Mouse (Mus musculus) hindbrain, embryonic 11.5 days (tissue): ENCODE measurements around the gene C1qc. TPM values are rescaled to one million over a fixed set of nuclear protein-coding genes. Genes with fewer than 3 reads are reported as not detected.

ENCODE experiments used
- ATAC-seq: fragments of 200-750 bp; cut with Nextera tagmentation; 2 replicates; pipeline ENCODE4 v1.8.0; 2017; ENCODE audit warnings: mild to moderate bottlenecking, moderate TSS enrichment, moderate library complexity; ENCODE audit not compliant: low FRiP score
- DNase-seq: peaks from one replicate; pipeline ENCODE4 v3.0.0-alpha.2; 2015; ENCODE audit warnings: low spot score
- H3K27ac ChIP-seq: fragments of 300-500 bp; sonication (generic); 2 replicates; pipeline ENCODE4 v1.5.1; 2014; ENCODE audit warnings: mild to moderate bottlenecking, low read depth, low read length
- H3K27me3 ChIP-seq: fragments of 300-500 bp; sonication (generic); 2 replicates; pipeline ENCODE4 v1.6.1; 2014; ENCODE audit warnings: mild to moderate bottlenecking, low read length, moderate library complexity, mixed read lengths; ENCODE audit not compliant: control insufficient read depth, insufficient read depth
- H3K36me3 ChIP-seq: fragments of 300-500 bp; sonication (generic); 2 replicates; pipeline ENCODE4 v1.6.1; 2014; ENCODE audit warnings: mild to moderate bottlenecking, low read length, moderate library complexity, mixed read lengths; ENCODE audit not compliant: control insufficient read depth, insufficient read depth
- H3K4me1 ChIP-seq: fragments of 300-500 bp; sonication (generic); replicated peaks from 2 replicates; pipeline ENCODE4 v1.6.1; 2014; ENCODE audit warnings: low read length, mixed read lengths; ENCODE audit not compliant: control insufficient read depth, insufficient read depth
- H3K4me2 ChIP-seq: fragments of 300-500 bp; sonication (generic); replicated peaks from 2 replicates; pipeline ENCODE4 v1.6.1; 2014; ENCODE audit warnings: mild to moderate bottlenecking, low read depth, low read length
- H3K4me3 ChIP-seq: fragments of 300-500 bp; sonication (generic); 2 replicates; pipeline ENCODE4 v1.5.1; 2014; ENCODE audit warnings: low read depth, low read length
- H3K9ac ChIP-seq: fragments of 300-500 bp; sonication (generic); 2 replicates; pipeline ENCODE4 v1.6.1; 2014; ENCODE audit warnings: low read depth, low read length
- H3K9me3 ChIP-seq: fragments of 300-500 bp; sonication (generic); 2 replicates; pipeline ENCODE4 v1.6.1; 2016; ENCODE audit warnings: low read length; ENCODE audit not compliant: control insufficient read depth
- WGBS: fragments of 180-500 bp; shearing (Covaris S2); extraction: QIAGEN DNeasy Blood & Tissue Kit; methylation state at CpG from one replicate; pipeline ENCODE4 v1.1.7; 2014; 5-methylcytosine and 5-hydroxymethylcytosine counted together
- polyA plus RNA-seq: library from polyadenylated mRNA; unstranded; fragments of >200 nt; fragmentation: Nextera tagmentation; extraction: Ambion mirVana; gene quantifications from 2 replicates; pipeline ENCODE4 v1.2.1, GENCODE M21; 2014

The C1qc gene
- polyA plus RNA-seq, 1 experiment from 2014 or later: 19.2 TPM

DNA sequence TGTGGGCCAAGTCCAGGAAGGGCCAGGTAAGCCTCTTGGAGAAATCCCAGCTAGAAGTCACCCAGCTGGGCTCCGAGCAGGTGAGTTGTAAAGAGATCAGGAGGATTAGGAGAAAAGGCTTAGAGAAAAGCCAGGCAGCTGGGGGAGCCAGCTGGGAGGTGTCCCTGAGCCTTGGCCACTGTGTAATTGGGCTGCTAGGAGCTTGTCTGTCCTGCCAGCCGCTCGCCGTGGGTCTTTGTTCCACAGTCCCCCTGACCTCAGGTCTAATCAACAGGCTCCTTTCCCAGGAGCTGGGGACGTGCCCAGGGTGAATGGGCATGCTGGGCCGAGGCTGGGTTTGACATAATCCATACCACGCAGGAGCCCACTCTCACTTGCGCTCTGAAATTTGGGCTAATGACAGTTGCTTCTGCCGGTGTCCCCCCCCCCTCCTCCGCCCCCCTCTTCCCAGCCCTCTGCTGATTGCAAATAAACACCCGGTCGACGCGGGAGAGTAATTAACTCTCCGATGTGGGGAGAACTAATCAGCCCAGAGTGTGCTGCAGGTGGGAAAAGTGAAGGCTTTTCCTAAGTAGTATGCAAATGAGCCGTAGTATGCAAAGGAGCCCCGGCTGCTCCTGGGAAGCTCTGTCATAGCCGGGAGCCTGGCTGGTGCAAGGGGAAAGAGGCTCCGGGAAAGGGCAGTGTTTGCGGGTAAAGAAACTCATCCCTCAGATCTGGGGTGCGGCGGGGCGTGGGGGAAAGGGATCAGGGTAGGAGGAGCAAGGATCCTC, 12.1 kb upstream of the C1qc start:
- ATAC-seq (peak; percentile 49; the same call in 1 of the 2 replicates), DNase-seq (no peak)

GRCm38 (mm10) chr4:136899154-136899553, 6.3 kb upstream of the C1qc start:
- H3K27me3 ChIP-seq: peaks cover 26% of the 10 kb centered on the region
- DNase-seq (no peak), ATAC-seq (no peak)
- WGBS: 59% methylated on average over 7 of the region's 7 CpGs
- no peaks in the 10 kb centered on the region; the same call in 1 of the 2 replicates for H3K4me1 ChIP-seq
- H3K9me3 ChIP-seq: no peaks in the 10 kb centered on the region
- H3K9ac ChIP-seq: no peak overlapping the region
- no peak overlapping the region for H3K27ac ChIP-seq
- H3K4me2 ChIP-seq: no peak overlapping the region
- H3K36me3 ChIP-seq: no peaks in the 10 kb centered on the region
- no peak overlapping the region for H3K4me3 ChIP-seq

More for the DNA sequence above, 12.1 kb upstream of the C1qc start:
- no peak overlapping the region for H3K27ac ChIP-seq
- no peaks in the 10 kb centered on the region for H3K9me3 ChIP-seq
- H3K4me2 ChIP-seq: no peak overlapping the region; the same call in 1 of the 2 replicates
- no peak overlapping the region for H3K9ac ChIP-seq
- no peaks in the 10 kb centered on the region for H3K36me3 ChIP-seq
- H3K4me3 ChIP-seq: no peak overlapping the region
- H3K4me1 ChIP-seq: 0 out of 2 replicates have a peak, but pooled peaks cover 3% of the 10 kb centered on the region
- 2% methylated on average over 23 of the region's 23 CpGs for WGBS
- H3K27me3 ChIP-seq: peaks cover 27% of the 10 kb centered on the region

GRCm38 (mm10) chr4:136898637-136899036, 5.8 kb upstream of the C1qc start, which contains the start of gene C1qa:
TSS of gene C1qa (minus strand) at chr4:136898803.
- no peaks in the 10 kb centered on the region for H3K9me3 ChIP-seq
- no peak for ATAC-seq
- H3K36me3 ChIP-seq: no peaks in the 10 kb centered on the region
- H3K27me3 ChIP-seq: peaks cover 23% of the 10 kb centered on the region
- no peak within 1 kb of the TSS for H3K4me3 ChIP-seq
- H3K9ac ChIP-seq: no peak within 1 kb of the TSS
- WGBS: 77% methylated on average over 9 of the region's 9 CpGs
- H3K4me2 ChIP-seq: no peak within 1 kb of the TSS
- H3K4me1 ChIP-seq: no peaks in the 10 kb centered on the region; the same call in 1 of the 2 replicates
- no peak for DNase-seq
- no peak within 1 kb of the TSS for H3K27ac ChIP-seq

DNA sequence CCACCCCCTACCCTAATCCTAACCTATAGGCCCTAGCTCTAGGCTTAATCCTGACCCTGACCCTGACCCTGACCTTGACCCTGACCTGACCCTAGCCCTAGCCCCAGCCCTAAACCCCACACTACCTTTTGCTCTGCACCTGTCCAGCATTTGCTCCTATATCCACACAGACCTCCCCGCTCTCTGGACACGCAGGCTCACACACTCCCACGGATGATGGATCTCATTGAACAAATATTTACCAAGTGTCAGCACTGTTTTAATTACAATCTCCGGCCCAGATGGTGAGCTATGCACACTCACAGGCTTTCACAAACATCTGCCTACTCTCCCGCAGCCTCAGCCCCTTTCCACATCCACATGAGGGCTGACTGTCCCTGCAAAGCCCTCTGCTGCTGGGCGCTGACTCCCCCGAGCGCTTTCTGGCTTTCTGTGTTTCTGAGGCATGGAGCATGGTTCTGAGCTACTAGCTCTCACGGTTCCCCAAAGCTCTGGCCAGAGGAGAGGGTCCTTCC, 5.3 kb upstream of the C1qc start:
- Histone ChIP-seq H3K9ac (no peak overlapping the region), H3K4me2 (no peak overlapping the region), H3K9me3 (no peaks in the 10 kb centered on the region), H3K27me3 (peaks cover 21% of the 10 kb centered on the region), H3K4me1 (no peaks in the 10 kb centered on the region; the same call in 1 of the 2 replicates), H3K27ac (no peak overlapping the region), H3K4me3 (no peak overlapping the region), H3K36me3 (no peaks in the 10 kb centered on the region)
- WGBS: 73% methylated on average over 9 of the region's 9 CpGs
- no peak for DNase-seq
- no peak for ATAC-seq

- Histone ChIP-seq H3K4me1 (no peaks in the 10 kb centered on the region; the same call in 1 of the 2 replicates), H3K36me3 (no peaks in the 10 kb centered on the region), H3K9ac (no peak overlapping the region), H3K4me2 (no peak overlapping the region), H3K27ac (no peak overlapping the region), H3K27me3 (peaks cover 23% of the 10 kb centered on the region), H3K9me3 (no peaks in the 10 kb centered on the region), H3K4me3 (no peak overlapping the region)
- DNase-seq (no peak), ATAC-seq (no peak)
- 34% methylated on average over 10 of the region's 10 CpGs for WGBS
These were observed 3.6 kb upstream of the C1qc start for GRCm38 (mm10) chr4:136896461-136896860.

DNA sequence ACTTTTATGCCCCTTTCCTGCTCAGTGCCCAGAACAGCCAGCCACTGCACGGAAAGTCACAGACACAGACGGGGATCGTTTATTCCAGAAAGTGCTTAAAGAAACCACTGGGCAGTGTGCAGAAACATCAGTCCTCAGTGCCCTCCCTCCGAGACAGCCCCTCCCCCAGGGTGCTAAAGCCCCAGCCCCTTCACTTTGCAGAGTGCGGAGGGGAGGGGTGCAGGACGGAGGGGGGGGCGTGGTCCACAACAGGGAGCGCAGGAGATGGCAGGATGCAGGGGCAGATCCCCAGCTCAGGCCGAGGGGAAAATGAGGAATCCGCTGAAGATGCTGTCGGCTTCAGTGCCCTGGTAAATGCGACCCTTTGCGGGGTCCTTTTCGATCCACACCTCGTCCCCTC, 3.0 kb upstream of the C1qc start:
- Histone ChIP-seq H3K4me1 (no peaks in the 10 kb centered on the region; the same call in 1 of the 2 replicates), H3K9me3 (no peaks in the 10 kb centered on the region), H3K27ac (no peak overlapping the region), H3K4me2 (0 out of 2 replicates have a peak overlapping the region, but pooled peaks have one; percentile 5), H3K4me3 (no peak overlapping the region), H3K27me3 (peaks cover 23% of the 10 kb centered on the region), H3K9ac (no peak overlapping the region), H3K36me3 (no peaks in the 10 kb centered on the region)
- 7% methylated on average over 15 of the region's 15 CpGs for WGBS
- no peak for DNase-seq
- no peak for ATAC-seq

DNA sequence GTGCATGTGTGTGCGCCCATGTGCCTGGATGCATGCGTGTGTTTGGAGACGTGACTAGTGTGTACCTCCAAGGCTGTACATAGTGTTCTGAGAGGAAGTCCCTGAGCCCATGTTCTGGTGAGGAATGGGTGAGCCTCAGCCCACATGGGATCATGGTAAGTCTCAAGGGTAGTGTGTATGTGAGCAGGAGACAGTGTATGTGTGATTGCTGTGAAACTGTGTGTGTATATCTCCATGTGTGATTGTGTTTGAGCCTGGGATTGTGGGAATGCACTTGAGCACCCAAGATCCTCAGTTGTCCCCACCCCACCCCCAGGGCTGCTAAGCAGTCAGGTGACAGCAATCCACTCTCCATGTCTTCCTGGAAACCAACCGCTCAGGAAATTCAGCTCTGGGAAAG, 2.0 kb upstream of the C1qc start:
- no peaks in the 10 kb centered on the region for H3K36me3 ChIP-seq
- H3K4me1 ChIP-seq: no peaks in the 10 kb centered on the region; the same call in 1 of the 2 replicates
- WGBS: 75% methylated on average over 4 of the region's 4 CpGs
- no peak overlapping the region for H3K9ac ChIP-seq
- H3K9me3 ChIP-seq: no peaks in the 10 kb centered on the region
- H3K4me2 ChIP-seq: no peak overlapping the region
- H3K27me3 ChIP-seq: peaks cover 23% of the 10 kb centered on the region
- ATAC-seq: no peak
- no peak overlapping the region for H3K4me3 ChIP-seq
- no peak overlapping the region for H3K27ac ChIP-seq
- DNase-seq: no peak

GRCm38 (mm10) chr4:136893691-136894543, 1.1 kb upstream of the C1qc start:
- H3K36me3 ChIP-seq: no peaks in the 10 kb centered on the region
- ATAC-seq (peak; percentile 30; the same call in 1 of the 2 replicates), DNase-seq (peak; percentile 75)
- no peak overlapping the region for H3K9ac ChIP-seq
- peaks cover 23% of the 10 kb centered on the region for H3K27me3 ChIP-seq
- no peak overlapping the region for H3K4me2 ChIP-seq
- H3K4me1 ChIP-seq: no peaks in the 10 kb centered on the region; the same call in 1 of the 2 replicates
- H3K27ac ChIP-seq: no peak overlapping the region
- 6% methylated on average over 9 of the region's 9 CpGs for WGBS
- H3K4me3 ChIP-seq: no peak overlapping the region
- no peaks in the 10 kb centered on the region for H3K9me3 ChIP-seq
